Mouse (Mus musculus) small intestine, adult 2 months (tissue): ENCODE measurements around the gene Hecw2. TPM values are rescaled to one million over a fixed set of nuclear protein-coding genes. Genes with fewer than 3 reads are reported as not detected.
A peak's percentile ranks its signal among the peaks of the same experiment; 100 is the strongest.

ENCODE experiments used
- H3K27ac ChIP-seq: fragments of 200-500 bp; 2 replicates; pipeline ENCODE4 v1.5.1; 2012; ENCODE audit warnings: low read depth, low read length, control low read depth, inconsistent platforms; ENCODE audit not compliant: insufficient read depth
- H3K27me3 ChIP-seq: fragments of 200-500 bp; 2 replicates; pipeline ENCODE4 v1.6.1; 2012; ENCODE audit warnings: mild to moderate bottlenecking, moderate library complexity, low read length, inconsistent platforms; ENCODE audit not compliant: control insufficient read depth, insufficient read depth
- H3K36me3 ChIP-seq: fragments of 200-500 bp; 2 replicates; pipeline ENCODE4 v1.6.1; 2012; ENCODE audit warnings: mild to moderate bottlenecking, low read length, control low read depth, inconsistent platforms; ENCODE audit not compliant: control insufficient read depth, insufficient read depth
- H3K4me1 ChIP-seq: fragments of 200-500 bp; 2 replicates; pipeline ENCODE4 v1.6.1; 2012; ENCODE audit warnings: low read length, inconsistent platforms, mixed read lengths; ENCODE audit not compliant: control insufficient read depth, insufficient read depth, insufficient read length
- H3K4me3 ChIP-seq: fragments of 200-500 bp; 2 replicates; pipeline ENCODE4 v1.5.1; 2012; ENCODE audit warnings: low read depth, mild to moderate bottlenecking, control low read depth, inconsistent platforms, low read length, moderate library complexity
- CTCF ChIP-seq: fragments of 200-500 bp; IDR thresholded peaks from 2 replicates; pipeline ENCODE4 v1.5.1; 2012; ENCODE audit warnings: low read depth, mild to moderate bottlenecking, control low read depth, inconsistent platforms, low read length, moderate library complexity, mixed read lengths; ENCODE audit not compliant: insufficient replicate concordance, insufficient read length; ENCODE audit errors: extremely low read depth
- POLR2A ChIP-seq: fragments of 200-500 bp; IDR thresholded peaks from 2 replicates; pipeline ENCODE4 v1.6.1; 2012; ENCODE audit warnings: low read depth, mild to moderate bottlenecking, control low read depth, inconsistent platforms, low read length, moderate library complexity
- WGBS: fragments of 180-500 bp; shearing (Covaris S2); methylation state at CpG from one replicate; pipeline ENCODE4 v1.1.7; 2018; 5-methylcytosine and 5-hydroxymethylcytosine counted together
- polyA plus RNA-seq: library from polyadenylated mRNA; depleted of rRNA; stranded (reverse); fragments of >200 nt; gene quantifications from 2 replicates; pipeline ENCODE4 v1.2.3, GENCODE M21; 2012; rRNA removed

Hecw2 gene
- 0.13 and 0.25 TPM in 2 replicates for polyA plus RNA-seq

- no peaks in the 10 kb centered on the region for H3K4me1 ChIP-seq
- WGBS: 3% methylated on average over 38 of the region's 38 CpGs
- TF ChIP-seq CTCF (no peak), POLR2A (no peak)
- peaks cover 18% of the 10 kb centered on the region for H3K27me3 ChIP-seq
- peak within 1 kb of the TSS; percentile 66 for H3K4me3 ChIP-seq
- no peaks in the 10 kb centered on the region for H3K36me3 ChIP-seq
- H3K27ac ChIP-seq: no peak within 1 kb of the TSS
Observed at GRCm38 (mm10) chr1:54194954-54195305, at the start of gene Hecw2. Hecw2 (minus strand) TSS chr1:54195168.

DNA sequence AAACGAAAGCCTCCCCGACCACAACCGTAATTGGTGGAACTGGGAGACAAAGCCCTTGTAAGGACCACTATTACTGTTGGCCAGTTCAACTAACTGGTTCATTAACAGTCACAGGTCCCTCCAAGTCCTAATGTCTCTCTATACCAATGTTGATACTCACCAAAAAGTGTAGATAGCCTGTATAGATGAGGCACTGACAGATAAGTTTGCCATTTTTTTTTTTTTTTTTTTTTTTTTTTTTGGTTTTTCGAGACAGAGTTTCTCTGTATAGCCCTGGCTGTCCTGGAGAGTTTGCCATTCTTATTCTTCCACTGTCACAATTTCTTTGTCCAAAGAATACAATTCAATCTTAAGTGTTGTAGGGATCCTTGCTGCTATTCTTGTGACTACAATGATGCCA is 47.8 kb upstream of the Hecw2 start:
- TF ChIP-seq POLR2A: no peak
- no peak for TF ChIP-seq CTCF
- 90% methylated on average over 4 of the region's 4 CpGs for WGBS

DNA sequence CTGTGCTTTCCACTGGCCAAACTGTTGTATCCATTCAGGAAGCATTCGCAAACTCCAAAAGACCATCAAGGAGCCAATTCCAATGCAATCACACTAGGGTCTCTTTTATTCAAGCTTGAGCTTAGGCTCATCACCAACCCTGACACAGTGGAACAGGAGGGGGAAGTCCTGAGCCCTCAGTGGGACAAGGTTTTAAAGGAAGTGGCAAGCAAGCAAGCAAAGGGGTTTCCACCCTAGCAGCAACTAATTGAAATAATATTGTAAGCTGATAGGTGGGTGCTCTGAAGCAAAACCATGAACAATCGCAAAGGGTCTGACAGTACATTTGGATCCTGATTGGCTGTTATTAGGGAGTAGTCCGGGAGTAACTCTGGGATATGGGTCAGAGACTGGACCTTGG is 25.3 kb upstream of the Hecw2 start:
- Histone ChIP-seq H3K4me1 (no peaks in the 10 kb centered on the region), H3K4me3 (no peak overlapping the region), H3K36me3 (no peaks in the 10 kb centered on the region), H3K27me3 (no peaks in the 10 kb centered on the region), H3K27ac (no peak overlapping the region)
- WGBS: 94% methylated on average over 3 of the region's 3 CpGs
- TF ChIP-seq CTCF: no peak
- TF ChIP-seq POLR2A: no peak

More for the DNA sequence above, 47.8 kb upstream of the Hecw2 start:
- Histone ChIP-seq H3K36me3 (no peaks in the 10 kb centered on the region), H3K27me3 (no peaks in the 10 kb centered on the region; the same call in 1 of the 2 replicates), H3K4me3 (no peak overlapping the region), H3K27ac (no peak overlapping the region), H3K4me1 (no peaks in the 10 kb centered on the region)

DNA sequence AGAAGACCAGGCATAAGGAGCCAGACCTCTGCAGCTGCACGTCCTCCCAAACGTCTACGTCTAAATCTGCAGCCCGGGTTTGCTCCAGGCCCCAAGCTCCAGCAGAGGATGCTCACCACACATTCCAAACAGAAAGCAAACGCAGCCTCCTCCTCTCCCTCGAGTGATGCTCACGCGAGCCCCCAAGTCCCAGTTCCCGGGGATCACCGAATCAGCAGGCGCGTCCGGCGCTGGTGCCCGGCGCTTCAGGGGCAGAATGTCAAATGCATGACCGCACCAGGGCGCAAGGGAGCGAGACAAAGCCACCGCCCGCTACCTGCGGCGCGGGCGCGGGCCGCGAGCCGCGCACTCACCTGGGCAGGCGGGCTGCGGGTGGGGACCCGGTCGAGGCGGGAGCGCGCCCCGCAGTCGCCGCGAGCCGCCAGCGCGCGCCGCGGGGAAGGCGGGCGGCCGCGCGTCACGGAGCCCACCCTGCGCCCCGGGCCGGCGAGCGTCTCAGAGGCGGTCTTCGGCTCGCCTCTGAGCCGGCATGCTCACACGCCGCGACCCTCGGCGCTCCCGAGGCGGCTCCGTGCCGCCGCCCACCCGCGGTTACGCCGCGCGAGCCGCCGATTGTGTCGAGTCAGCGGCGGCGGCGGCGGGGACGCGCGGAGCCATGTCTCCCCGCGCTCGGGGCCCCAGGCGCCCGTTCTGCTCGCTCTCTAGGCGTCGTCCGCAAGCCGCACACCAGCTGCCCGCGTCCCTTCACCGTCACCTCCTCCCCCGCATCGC is 600 bp downstream of the Hecw2 start:
- WGBS: under 1% methylated on average over 104 of the region's 104 CpGs
- Histone ChIP-seq H3K27me3 (peaks cover 18% of the 10 kb centered on the region), H3K4me1 (no peaks in the 10 kb centered on the region), H3K4me3 (peak overlapping the region; percentile 66), H3K27ac (no peak overlapping the region), H3K36me3 (no peaks in the 10 kb centered on the region)
- TF ChIP-seq CTCF (no peak), POLR2A (no peak)

DNA sequence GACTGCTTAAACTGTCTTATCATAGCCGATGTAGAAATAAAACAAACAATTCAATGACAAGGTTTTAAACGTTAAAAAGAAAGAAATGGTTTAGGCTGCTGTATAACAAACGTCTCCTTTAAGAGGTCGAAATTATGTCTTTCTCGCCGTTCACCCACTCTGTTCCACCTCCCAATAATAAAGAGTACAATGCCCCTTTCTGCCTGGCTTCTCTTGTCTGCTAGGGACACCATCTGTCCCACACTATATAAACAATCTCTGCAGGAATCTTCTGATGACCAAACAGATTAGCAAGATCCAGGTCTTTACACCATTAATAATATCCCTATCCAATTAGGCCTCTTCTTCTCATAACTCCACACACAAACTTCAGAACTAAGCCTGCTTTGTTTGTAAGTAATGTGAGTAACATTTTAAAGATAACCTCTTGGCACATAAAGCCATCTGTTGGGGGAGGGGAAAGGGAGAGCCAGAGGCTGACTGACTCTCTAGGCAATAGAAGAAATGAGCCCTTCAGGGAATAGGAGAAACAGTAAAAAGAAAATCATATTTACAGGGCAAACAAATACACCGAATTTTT is 1.7 kb downstream of the Hecw2 start:
- no peak for TF ChIP-seq POLR2A
- TF ChIP-seq CTCF: no peak
- no peaks in the 10 kb centered on the region for H3K36me3 ChIP-seq
- peaks cover 18% of the 10 kb centered on the region for H3K27me3 ChIP-seq
- H3K4me3 ChIP-seq: no peak overlapping the region
- H3K4me1 ChIP-seq: no peaks in the 10 kb centered on the region
- 45% methylated on average over 7 of the region's 7 CpGs for WGBS
- no peak overlapping the region for H3K27ac ChIP-seq

GRCm38 (mm10) chr1:54187579-54187978 is 7.4 kb downstream of the Hecw2 start:
- Histone ChIP-seq H3K36me3 (no peaks in the 10 kb centered on the region), H3K4me3 (no peak overlapping the region), H3K27ac (no peak overlapping the region), H3K4me1 (no peaks in the 10 kb centered on the region), H3K27me3 (no peaks in the 10 kb centered on the region)
- WGBS: 71% methylated on average over 4 of the region's 4 CpGs
- no peak for TF ChIP-seq POLR2A
- no peak for TF ChIP-seq CTCF

- TF ChIP-seq POLR2A: no peak
- Histone ChIP-seq H3K27ac (no peak overlapping the region), H3K27me3 (no peaks in the 10 kb centered on the region), H3K4me3 (no peak overlapping the region), H3K36me3 (no peaks in the 10 kb centered on the region), H3K4me1 (no peaks in the 10 kb centered on the region)
- WGBS: 48% methylated on average over 3 of the region's 3 CpGs
Observed at GRCm38 (mm10) chr1:54186347-54186746, 8.6 kb downstream of the Hecw2 start.
